Mouse (Mus musculus) retina, postnatal 7 days (tissue): ENCODE results near the gene Hoxc8.

Source experiments
- DNase-seq: peaks from one replicate; pipeline ENCODE4 v3.0.0-alpha.2; 2012; ENCODE audit warnings: low read depth, low spot score

The Hoxc8 gene

GRCm38 (mm10) chr15:103009265-103010111, 19.1 kb downstream of the Hoxc8 start:
- no peak for DNase-seq

- no peak for DNase-seq
Measured at GRCm38 (mm10) chr15:103010112-103010846, 19.9 kb downstream of the Hoxc8 start.

- DNase-seq = no peak
Measured at GRCm38 (mm10) chr15:103010847-103011555, 20.6 kb downstream of the Hoxc8 start.

GRCm38 (mm10) chr15:103011928-103012486, 21.6 kb downstream of the Hoxc8 start:
- no peak for DNase-seq

GRCm38 (mm10) chr15:103013238-103013984, 23.0 kb downstream of the Hoxc8 start:
- no peak for DNase-seq

GRCm38 (mm10) chr15:103014166-103015008, 24.0 kb downstream of the Hoxc8 start:
- DNase-seq = no peak

GRCm38 (mm10) chr15:103015009-103015399, 24.6 kb downstream of the Hoxc8 start:
- DNase-seq = no peak

- DNase-seq = no peak
Measured at GRCm38 (mm10) chr15:103015406-103016166, 25.2 kb downstream of the Hoxc8 start.

- DNase-seq = no peak
Measured at GRCm38 (mm10) chr15:103018636-103019035, 28.2 kb downstream of the Hoxc8 start, which contains the start of gene Hoxc4. Hoxc4 (plus strand) TSS chr15:103018934.

GRCm38 (mm10) chr15:103020899-103021418, 30.6 kb downstream of the Hoxc8 start:
- DNase-seq = no peak

GRCm38 (mm10) chr15:103021544-103021943, 31.1 kb downstream of the Hoxc8 start:
- DNase-seq = no peak

GRCm38 (mm10) chr15:103024131-103024530, 33.7 kb downstream of the Hoxc8 start:
- DNase-seq = no peak

GRCm38 (mm10) chr15:103027266-103028235, 37.1 kb downstream of the Hoxc8 start:
- DNase-seq = no peak

GRCm38 (mm10) chr15:103028916-103029512, 38.6 kb downstream of the Hoxc8 start:
- no peak for DNase-seq

- DNase-seq = no peak
Measured at GRCm38 (mm10) chr15:103030142-103030541, 39.7 kb downstream of the Hoxc8 start.

GRCm38 (mm10) chr15:103032167-103032566, 41.8 kb downstream of the Hoxc8 start:
- no peak for DNase-seq
